In genomic region chr12:108103292-108103691, GRCm38 (mm10) we compare ENCODE assay signal across 29 mouse cellular contexts.
DNase-seq lines count a peak whose midpoint lies in the region; ATAC-seq lines count a peak whose summit lies in the region.
"Had no signal": no experiment of that assay in that cellular context is flagged by ENCODE, and none has a peak within 500 bp of the region (broad histone marks: within the 10 kb centered on the region; RNA-seq: fewer than 3 reads in every experiment).

No protein-coding gene starts in this region.

- H3K27ac ChIP-seq in heart, embryonic 13.5 days (replicated peaks): 0 out of 2 replicates have a peak overlapping the region, but pooled peaks have one; percentile 15
- no peak overlapping the region for H3K27ac ChIP-seq in heart, embryonic 11.5 days (ENCODE audit: low read depth, low read length)
- H3K27ac ChIP-seq: embryonic facial prominence, embryonic 10.5 days; embryonic facial prominence, embryonic 15.5 days; forebrain, embryonic 13.5 days; hindbrain, embryonic 15.5 days; layer of hippocampus, adult 2 months; left cerebral cortex, adult 2 months; limb, embryonic 13.5 days; macrophage had no signal

- H3K4me3 ChIP-seq in heart, embryonic 13.5 days: no peak overlapping the region
- H3K4me3 ChIP-seq in heart, embryonic 11.5 days (ENCODE audit: low read depth, low read length): no peak overlapping the region
- H3K4me3 ChIP-seq: embryonic facial prominence, embryonic 10.5 days; embryonic facial prominence, embryonic 15.5 days; forebrain, embryonic 13.5 days; hindbrain, embryonic 15.5 days; layer of hippocampus, adult 2 months; left cerebral cortex, adult 2 months; limb, embryonic 13.5 days had no signal

- ATAC-seq in heart, embryonic 13.5 days (ENCODE audit: extremely low read depth, insufficient number of reproducible peaks, low FRiP score, low TSS enrichment): no peak
- ATAC-seq in heart, embryonic 11.5 days (replicated peaks; ENCODE audit: insufficient number of reproducible peaks, low FRiP score, low TSS enrichment): no peak
- ATAC-seq in hematopoietic stem cell, adult 5-6 weeks (replicated peaks in 1 of 2; ENCODE audit: insufficient read depth in 1 of 2, low FRiP score in 2 of 2, low TSS enrichment in 1 of 2, low read depth in 1 of 2, poor library complexity in 2 of 2, severe bottlenecking in 2 of 2): peak; percentile 51 to 72; a peak in 3 of 4 replicates
- ATAC-seq: forebrain, embryonic 13.5 days; inflammation-experienced regulatory T-cells, adult 6 months; midbrain, embryonic 16.5 days had no signal

- peaks cover 28% of the 10 kb centered on the region for H3K36me3 ChIP-seq in heart, embryonic 13.5 days
- H3K36me3 ChIP-seq in heart, embryonic 11.5 days (ENCODE audit: control insufficient read depth, insufficient read depth, low read length): no peaks in the 10 kb centered on the region; the same call in 1 of the 2 replicates
- H3K36me3 ChIP-seq: hindbrain, embryonic 15.5 days had no signal

- H3K9me3 ChIP-seq in heart, embryonic 13.5 days: no peaks in the 10 kb centered on the region
- no peaks in the 10 kb centered on the region for H3K9me3 ChIP-seq in heart, embryonic 11.5 days (replicated peaks; ENCODE audit: control insufficient read depth, low read length)
- H3K9me3 ChIP-seq: embryonic facial prominence, embryonic 10.5 days; embryonic facial prominence, embryonic 15.5 days; forebrain, embryonic 13.5 days; hindbrain, embryonic 15.5 days; limb, embryonic 13.5 days had no signal

- WGBS in heart, embryonic 13.5 days: 64% methylated on average over 6 of the region's 6 CpGs
- 57% methylated on average over 6 of the region's 6 CpGs for WGBS in heart, embryonic 11.5 days (ENCODE audit: insufficient replicate concordance)

- DNase-seq in thymus, postnatal 4 days: peak; percentile 26
- no peak for DNase-seq in thymus, postnatal 36 days
- peak; percentile 28 for DNase-seq in naive thymus-derived CD4-positive, alpha-beta T cell, adult 2 months (ENCODE audit: low read depth)
- no peak for DNase-seq in right cerebral cortex, postnatal 14 days
- no peak for DNase-seq in right cerebral cortex, postnatal 10 days (ENCODE audit: low spot score in 2 of 2)
- DNase-seq: adrenal gland, postnatal 14 days; cerebellum, adult 18-20 months; cerebellum, postnatal 10 days; gastrocnemius, postnatal 14 days; heart, adult 18-20 months; heart, postnatal 36 days; kidney, adult 2 months; kidney, postnatal 36 days; spleen, adult 18-20 months had no signal

- H3K4me1 ChIP-seq in heart, embryonic 13.5 days: peaks cover 12% of the 10 kb centered on the region
- H3K4me1 ChIP-seq in heart, embryonic 11.5 days (ENCODE audit: control insufficient read depth, insufficient read depth, low read length): no peaks in the 10 kb centered on the region
- H3K4me1 ChIP-seq: embryonic facial prominence, embryonic 15.5 days had no signal

- no peak overlapping the region for H3K9ac ChIP-seq in heart, embryonic 13.5 days
- H3K9ac ChIP-seq in heart, embryonic 11.5 days (ENCODE audit: low read depth, low read length): no peak overlapping the region
- H3K9ac ChIP-seq: embryonic facial prominence, embryonic 15.5 days; forebrain, embryonic 13.5 days; hindbrain, embryonic 15.5 days; limb, embryonic 13.5 days had no signal

- H3K4me2 ChIP-seq in heart, embryonic 13.5 days: no peak overlapping the region
- H3K4me2 ChIP-seq in heart, embryonic 11.5 days: no peak overlapping the region
- H3K4me2 ChIP-seq: embryonic facial prominence, embryonic 15.5 days; forebrain, embryonic 13.5 days; hindbrain, embryonic 15.5 days; limb, embryonic 13.5 days; liver, embryonic 11.5 days; midbrain, embryonic 11.5 days had no signal

- H3K27me3 ChIP-seq in heart, embryonic 13.5 days (replicated peaks): no peaks in the 10 kb centered on the region
- H3K27me3 ChIP-seq in heart, embryonic 11.5 days (ENCODE audit: control insufficient read depth, insufficient read depth, low read length): no peaks in the 10 kb centered on the region
- H3K27me3 ChIP-seq: embryonic facial prominence, embryonic 15.5 days; forebrain, embryonic 13.5 days; hindbrain, embryonic 15.5 days; limb, embryonic 13.5 days had no signal

Comparison
In these comparisons a context has a peak if more than half of its experiments do, and no peak if none do; other contexts are left out.
1. DNase-seq: peak in thymus, postnatal 4 days (single experiment) and naive thymus-derived CD4-positive, alpha-beta T cell, adult 2 months (single experiment); none in thymus, postnatal 36 days (0 of 2), right cerebral cortex, postnatal 14 days (single experiment) and right cerebral cortex, postnatal 10 days (0 of 2).
2. ATAC-seq: peak in hematopoietic stem cell, adult 5-6 weeks (2 of 2); none in heart, embryonic 13.5 days (single experiment) and heart, embryonic 11.5 days (single experiment).